Comparison of ENCODE assay signal across 11 mouse cellular contexts in genomic region chr14:12388806-12389436, GRCm38 (mm10). TPM values are rescaled to one million over a fixed set of nuclear protein-coding genes. Genes with fewer than 3 reads are reported as not detected.
DNase-seq lines count a peak whose midpoint lies in the region; ATAC-seq lines count a peak whose summit lies in the region.
"Had no signal": no experiment of that assay in that cellular context is flagged by ENCODE, and none has a peak within 500 bp of the region (broad histone marks: within the 10 kb centered on the region; RNA-seq: fewer than 3 reads in every experiment).

No protein-coding gene starts in this region.

- H3K9ac ChIP-seq in forebrain, embryonic 13.5 days = no peak overlapping the region
- no peak overlapping the region for H3K9ac ChIP-seq in limb, embryonic 13.5 days
- H3K9ac ChIP-seq: kidney, embryonic 15.5 days had no signal

- H3K9me3 ChIP-seq in forebrain, embryonic 13.5 days (replicated peaks) = no peaks in the 10 kb centered on the region
- H3K9me3 ChIP-seq in limb, embryonic 13.5 days = no peaks in the 10 kb centered on the region
- H3K9me3 ChIP-seq: kidney, embryonic 15.5 days had no signal

- H3K4me3 ChIP-seq in forebrain, embryonic 13.5 days = no peak overlapping the region
- no peak overlapping the region for H3K4me3 ChIP-seq in limb, embryonic 13.5 days
- H3K4me3 ChIP-seq: kidney, embryonic 15.5 days had no signal

- H3K4me1 ChIP-seq in forebrain, embryonic 13.5 days = peaks cover 74% of the 10 kb centered on the region
- H3K4me1 ChIP-seq in limb, embryonic 13.5 days = peaks cover 21% of the 10 kb centered on the region

- peak; percentile 60 for ATAC-seq in forebrain, embryonic 13.5 days
- peak; percentile 24; the same call in 1 of the 2 replicates for ATAC-seq in limb, embryonic 13.5 days (ENCODE audit: low FRiP score, low read depth)
- ATAC-seq: Patski had no signal

- H3K27me3 ChIP-seq in forebrain, embryonic 13.5 days = peaks cover 37% of the 10 kb centered on the region
- H3K27me3 ChIP-seq in limb, embryonic 13.5 days = peaks cover 10% of the 10 kb centered on the region

- peak; percentile 82 for DNase-seq in cerebellum, adult 9-11 months
- DNase-seq in retina, postnatal 1 day = peak; percentile 96
- DNase-seq in urinary bladder, adult 18-20 months (ENCODE audit: low spot score in 2 of 2) = no peak
- no peak for DNase-seq in urinary bladder, postnatal 25 days (ENCODE audit: low spot score)
- no peak for DNase-seq in gastrocnemius, postnatal 25 days

- H3K27ac ChIP-seq in forebrain, embryonic 13.5 days = peak overlapping the region; percentile 79
- no peak overlapping the region for H3K27ac ChIP-seq in limb, embryonic 13.5 days
- H3K27ac ChIP-seq: kidney, embryonic 15.5 days had no signal

- WGBS in forebrain, embryonic 13.5 days = 3% methylated on average over 14 of the region's 14 CpGs
- 13% methylated on average over 14 of the region's 14 CpGs for WGBS in limb, embryonic 13.5 days

- H3K36me3 ChIP-seq in forebrain, embryonic 13.5 days (ENCODE audit: poor library complexity, severe bottlenecking) = no peaks in the 10 kb centered on the region
- H3K36me3 ChIP-seq in limb, embryonic 13.5 days = no peaks in the 10 kb centered on the region
- H3K36me3 ChIP-seq: kidney, embryonic 15.5 days had no signal

- H3K4me2 ChIP-seq in forebrain, embryonic 13.5 days = peak overlapping the region; percentile 41
- H3K4me2 ChIP-seq in limb, embryonic 13.5 days (replicated peaks) = no peak overlapping the region
- H3K4me2 ChIP-seq: kidney, embryonic 15.5 days had no signal

RNA-seq across cellular contexts. Expression of gene Fezf2, which starts 40.9 kb away (rescaled TPM):
- polyA plus RNA-seq in forebrain, embryonic 13.5 days (2015; fragmentation: Nextera tagmentation; extraction: Ambion mirVana) = 56.3 and 65.2 TPM in 2 replicates
- 0.14 and 0.31 TPM in 2 replicates for polyA plus RNA-seq in limb, embryonic 13.5 days (2015; fragmentation: Nextera tagmentation; extraction: Ambion mirVana)
- not detected for total RNA-seq in gastrocnemius, postnatal 25 days (2021)
- total RNA-seq: megakaryocyte-erythroid progenitor cell, adult 5-6 weeks had no signal
- polyA plus RNA-seq: gonadal fat pad, adult 2 months; kidney, embryonic 15.5 days; Patski had no signal

Comparison
In these comparisons a context has a peak if more than half of its experiments do, and no peak if none do; other contexts are left out.
1. DNase-seq: peak in cerebellum, adult 9-11 months (single experiment) and retina, postnatal 1 day (single experiment); none in urinary bladder, adult 18-20 months (0 of 2), urinary bladder, postnatal 25 days (single experiment) and gastrocnemius, postnatal 25 days (single experiment).
2. RNA of gene Fezf2, which starts 40.9 kb away (polyA plus RNA-seq): 56.3 to 65.2 TPM in forebrain, embryonic 13.5 days; 0.14 to 0.31 TPM in limb, embryonic 13.5 days; every median in the first group is over 10 times any median in the second.